Mouse (Mus musculus) midbrain, embryonic 16.5 days (tissue): ENCODE results near the gene Gsdmc3. TPM values are rescaled to one million over a fixed set of nuclear protein-coding genes. Genes with fewer than 3 reads are reported as not detected.
"Not testable (repeated sequence)": the region's sequence is repeated elsewhere in the genome, so short reads cannot be mapped to it uniquely, and the experiment has no call there.

Experiments used
- ATAC-seq: fragments of 200-750 bp; cut with Nextera tagmentation; 2 replicates; pipeline ENCODE4 v1.8.0; 2017; ENCODE audit warnings: moderate TSS enrichment
- H3K27ac ChIP-seq: fragments of 300-500 bp; sonication (generic); 2 replicates; pipeline ENCODE4 v1.5.1; 2014; ENCODE audit warnings: mild to moderate bottlenecking, low read length, mixed read lengths
- H3K27me3 ChIP-seq: fragments of 300-500 bp; sonication (generic); 2 replicates; pipeline ENCODE4 v1.6.1; 2014; ENCODE audit warnings: low read depth, low read length, mixed read lengths; ENCODE audit not compliant: control insufficient read depth, insufficient read depth
- H3K36me3 ChIP-seq: fragments of 300-500 bp; sonication (generic); 2 replicates; pipeline ENCODE4 v1.6.1; 2014; ENCODE audit warnings: mild to moderate bottlenecking, low read length, moderate library complexity, mixed read lengths; ENCODE audit not compliant: control insufficient read depth, insufficient read depth
- H3K4me1 ChIP-seq: fragments of 300-500 bp; sonication (generic); 2 replicates; pipeline ENCODE4 v1.6.1; 2014; ENCODE audit warnings: mild to moderate bottlenecking, low read length, mixed read lengths; ENCODE audit not compliant: control insufficient read depth, insufficient read depth
- H3K4me2 ChIP-seq: fragments of 300-500 bp; sonication (generic); 2 replicates; pipeline ENCODE4 v1.6.1; 2014; ENCODE audit warnings: mild to moderate bottlenecking, low read length, mixed read lengths
- H3K4me3 ChIP-seq: fragments of 300-500 bp; sonication (generic); 2 replicates; pipeline ENCODE4 v1.5.1; 2014; ENCODE audit warnings: low read depth, mild to moderate bottlenecking, low read length, moderate library complexity, mixed read lengths
- H3K9ac ChIP-seq: fragments of 300-500 bp; sonication (generic); 2 replicates; pipeline ENCODE4 v1.6.1; 2014; ENCODE audit warnings: low read depth, low read length, mixed read lengths
- H3K9me3 ChIP-seq: fragments of 300-500 bp; sonication (generic); replicated peaks from 2 replicates; pipeline ENCODE4 v1.6.1; 2014; ENCODE audit warnings: mild to moderate bottlenecking, low read length, mixed read lengths; ENCODE audit not compliant: control insufficient read depth, poor library complexity, severe bottlenecking
- whole genome bisulfite sequencing: fragments of 180-500 bp; shearing (Covaris S2); extraction: QIAGEN DNeasy Blood & Tissue Kit; methylation state at CpG from one replicate; pipeline ENCODE4 v1.1.7; 2014; 5-methylcytosine and 5-hydroxymethylcytosine counted together
- polyA plus RNA-seq: library from polyadenylated mRNA; unstranded; fragments of >200 nt; fragmentation: Nextera tagmentation; extraction: Ambion mirVana; gene quantifications from 2 replicates; pipeline ENCODE4 v1.2.1, GENCODE M21; 2015

Gsdmc3 gene
- polyA plus RNA-seq, 1 experiment from 2014 or later = not detected

DNA sequence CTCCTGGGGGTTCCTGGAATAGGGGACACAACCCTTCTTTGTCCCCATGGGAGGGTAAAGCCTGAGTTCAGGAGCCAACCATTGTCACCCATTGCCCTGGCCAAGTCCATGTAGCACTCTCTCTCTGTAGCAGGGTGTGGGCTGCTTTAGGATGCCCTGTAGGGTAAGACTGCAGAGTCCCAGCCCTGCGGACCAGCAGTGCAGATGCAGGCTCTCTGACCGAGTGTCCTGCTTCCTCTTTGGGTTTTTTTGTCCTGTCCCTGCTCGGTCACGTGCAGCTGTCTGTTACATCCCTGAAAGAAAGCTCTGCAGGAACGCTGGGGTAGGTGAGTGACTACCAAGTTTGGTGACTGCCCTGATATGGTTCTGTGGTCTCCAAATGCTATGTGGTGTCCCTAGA lies 10.1 kb upstream of the Gsdmc3 start:
- not testable (repeated sequence) for ATAC-seq, H3K4me3 ChIP-seq, H3K9me3 ChIP-seq, H3K4me2 ChIP-seq, H3K9ac ChIP-seq, H3K4me1 ChIP-seq, H3K27me3 ChIP-seq, H3K27ac ChIP-seq, H3K36me3 ChIP-seq
- WGBS = 66% methylated on average over 3 of the region's 5 CpGs

DNA sequence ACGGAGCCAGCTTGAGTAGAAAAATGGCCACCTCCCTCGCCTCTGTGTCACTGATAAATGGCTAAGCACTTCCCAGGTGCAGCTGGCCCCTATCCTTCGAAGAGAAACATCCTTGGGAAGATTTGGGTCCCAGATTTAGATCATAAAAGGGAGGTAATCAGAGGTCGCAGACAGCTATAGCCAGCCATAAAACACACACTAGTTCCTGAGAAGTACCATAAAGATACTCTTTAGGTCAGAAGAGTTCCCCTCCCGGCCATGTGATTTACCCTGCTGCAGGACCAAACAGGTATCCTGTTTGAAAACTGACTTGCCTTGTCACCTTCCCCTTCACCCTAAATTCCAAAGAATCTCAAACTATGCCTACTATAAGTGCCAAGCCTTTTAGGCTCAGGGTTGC lies 9.6 kb upstream of the Gsdmc3 start:
- H3K36me3 ChIP-seq, H3K27me3 ChIP-seq, H3K9ac ChIP-seq, H3K4me2 ChIP-seq, H3K27ac ChIP-seq, H3K4me3 ChIP-seq, H3K9me3 ChIP-seq, ATAC-seq, H3K4me1 ChIP-seq: not testable (repeated sequence)
- WGBS = no CpG with 5 or more reads among the region's 5 CpGs

DNA sequence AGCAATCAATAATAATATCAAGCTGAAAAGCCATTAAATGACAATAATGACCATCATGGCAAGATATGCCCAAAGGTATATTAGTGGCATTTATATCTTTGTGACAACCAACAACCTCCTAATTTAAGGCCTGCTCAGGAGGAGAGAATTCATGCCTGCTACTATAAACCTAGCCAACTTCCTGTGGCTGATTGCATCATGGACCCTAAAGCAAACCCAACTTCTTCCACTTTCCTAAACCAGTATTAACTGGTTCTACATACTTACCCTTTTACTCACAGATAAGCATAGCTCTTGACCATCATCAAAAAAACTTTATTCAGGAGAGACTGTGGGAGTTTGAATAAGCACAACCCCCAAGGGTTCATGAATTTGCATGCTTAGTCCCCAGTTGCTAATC lies 2.2 kb downstream of the Gsdmc3 start:
- H3K36me3 ChIP-seq, H3K4me3 ChIP-seq, H3K4me1 ChIP-seq, H3K4me2 ChIP-seq, ATAC-seq, H3K27me3 ChIP-seq, H3K27ac ChIP-seq, H3K9me3 ChIP-seq, H3K9ac ChIP-seq: not testable (repeated sequence)

DNA sequence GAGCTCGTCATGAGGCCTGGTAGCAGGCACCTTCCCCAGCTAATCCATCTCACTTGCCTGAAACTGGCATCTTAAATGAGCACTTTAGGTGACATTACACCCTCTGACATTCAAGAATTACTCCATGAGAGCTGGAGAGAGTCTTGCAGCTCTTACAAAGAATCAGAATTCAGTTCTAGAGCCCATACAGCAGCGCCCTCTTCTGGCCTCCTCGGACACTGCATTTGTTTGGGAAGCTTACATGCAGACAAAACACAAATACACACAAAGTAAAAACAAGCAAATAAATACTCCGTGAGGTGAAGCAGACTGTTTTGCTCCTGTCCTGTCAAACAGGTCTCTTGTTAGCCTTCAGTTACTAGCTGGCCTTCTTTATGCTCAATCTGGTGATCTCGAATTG lies 16.4 kb downstream of the Gsdmc3 start:
- not testable (repeated sequence) for ATAC-seq, H3K27ac ChIP-seq, H3K4me2 ChIP-seq, H3K27me3 ChIP-seq, H3K36me3 ChIP-seq, H3K4me3 ChIP-seq, H3K4me1 ChIP-seq, H3K9ac ChIP-seq, H3K9me3 ChIP-seq
- WGBS = 46% methylated on average over 5 of the region's 5 CpGs

Other genes with a start within 250 kb of the Gsdmc3 start
- not detected in 2 replicates for gene Gsdmc2, start 33.4 kb downstream of the Gsdmc3 start, polyA plus RNA-seq
- not detected in 2 replicates for gene Gsdmc4, start 33.7 kb upstream of the Gsdmc3 start, polyA plus RNA-seq
- 138 and 141 TPM in 2 replicates for gene Fam49b, start 181.9 kb upstream of the Gsdmc3 start, polyA plus RNA-seq